In genomic region chr8:26840745-26841680, GRCm38 (mm10) we compare ENCODE assay signal across 21 mouse cellular contexts.
A peak's percentile ranks its signal among the peaks of the same experiment; 100 is the strongest.
DNase-seq lines count a peak whose midpoint lies in the region; ATAC-seq lines count a peak whose summit lies in the region.
"Had no signal": no experiment of that assay in that cellular context is flagged by ENCODE, and none has a peak within 500 bp of the region (broad histone marks: within the 10 kb centered on the region; RNA-seq: fewer than 3 reads in every experiment).

No protein-coding gene starts in this region.

- no peak for DNase-seq in forebrain, embryonic 11.5 days (ENCODE audit: low spot score)
- no peak for DNase-seq in midbrain, embryonic 10.5 days (ENCODE audit: low spot score)
- DNase-seq in left cerebral cortex, postnatal 36 days (ENCODE audit: low spot score in 2 of 2): no peak
- DNase-seq: adrenal gland, postnatal 10 days; B cell, adult 2 months; liver, embryonic 13.5 days; right cerebral cortex, postnatal 25 days; thymus, adult 2 months had no signal

- WGBS in forebrain, embryonic 16.5 days: 66% methylated on average over 12 of the region's 12 CpGs
- 66% methylated on average over 12 of the region's 12 CpGs for WGBS in forebrain, embryonic 11.5 days
- WGBS in midbrain, embryonic 10.5 days: 67% methylated on average over 12 of the region's 12 CpGs
- WGBS in midbrain, embryonic 15.5 days: 68% methylated on average over 12 of the region's 12 CpGs
- WGBS in intestine, embryonic 16.5 days: 55% methylated on average over 12 of the region's 12 CpGs
- WGBS in stomach, embryonic 16.5 days: 61% methylated on average over 12 of the region's 12 CpGs
- 76% methylated on average over 12 of the region's 12 CpGs for WGBS in neural tube, embryonic 15.5 days

- no peaks in the 10 kb centered on the region for H3K9me3 ChIP-seq in forebrain, embryonic 16.5 days (ENCODE audit: control insufficient read depth, low read length)
- no peaks in the 10 kb centered on the region for H3K9me3 ChIP-seq in forebrain, embryonic 11.5 days (ENCODE audit: control insufficient read depth, low read length)
- H3K9me3 ChIP-seq in midbrain, embryonic 10.5 days (replicated peaks): no peaks in the 10 kb centered on the region
- no peaks in the 10 kb centered on the region for H3K9me3 ChIP-seq in midbrain, embryonic 15.5 days
- H3K9me3 ChIP-seq in intestine, embryonic 16.5 days (ENCODE audit: control insufficient read depth, low read length): no peaks in the 10 kb centered on the region
- H3K9me3 ChIP-seq in stomach, embryonic 16.5 days (replicated peaks; ENCODE audit: control insufficient read depth, low read length): no peaks in the 10 kb centered on the region
- H3K9me3 ChIP-seq in neural tube, embryonic 15.5 days (replicated peaks): no peaks in the 10 kb centered on the region
- H3K9me3 ChIP-seq: embryonic facial prominence, embryonic 15.5 days; forebrain, embryonic 13.5 days; heart, embryonic 13.5 days; limb, embryonic 12.5 days; liver, embryonic 13.5 days; neural tube, embryonic 13.5 days had no signal

- no peaks in the 10 kb centered on the region for H3K4me1 ChIP-seq in forebrain, embryonic 16.5 days (replicated peaks; ENCODE audit: control insufficient read depth, insufficient read depth, low read length)
- H3K4me1 ChIP-seq in forebrain, embryonic 11.5 days (replicated peaks; ENCODE audit: control insufficient read depth, insufficient read depth, low read length): peaks cover 4% of the 10 kb centered on the region; the same call in 1 of the 2 replicates
- peaks cover 40% of the 10 kb centered on the region for H3K4me1 ChIP-seq in midbrain, embryonic 10.5 days
- no peaks in the 10 kb centered on the region for H3K4me1 ChIP-seq in midbrain, embryonic 15.5 days
- H3K4me1 ChIP-seq in intestine, embryonic 16.5 days (ENCODE audit: control insufficient read depth, insufficient read depth, low read length): peaks cover 18% of the 10 kb centered on the region; the same call in 1 of the 2 replicates
- H3K4me1 ChIP-seq in stomach, embryonic 16.5 days (ENCODE audit: control insufficient read depth, insufficient read depth, low read length): peaks cover 17% of the 10 kb centered on the region; the same call in 1 of the 2 replicates
- no peaks in the 10 kb centered on the region for H3K4me1 ChIP-seq in neural tube, embryonic 15.5 days
- H3K4me1 ChIP-seq: neural tube, embryonic 13.5 days had no signal

- ATAC-seq in forebrain, embryonic 16.5 days: peak; percentile 31
- no peak for ATAC-seq in forebrain, embryonic 11.5 days (replicated peaks; ENCODE audit: low FRiP score)
- no peak for ATAC-seq in midbrain, embryonic 15.5 days (replicated peaks)
- peak; percentile 91 for ATAC-seq in intestine, embryonic 16.5 days
- peak; percentile 86 for ATAC-seq in stomach, embryonic 16.5 days (ENCODE audit: insufficient read depth, low FRiP score)
- ATAC-seq in neural tube, embryonic 15.5 days (ENCODE audit: low FRiP score): no peak
- ATAC-seq: forebrain, embryonic 13.5 days; inflammation-experienced regulatory T-cells, adult 6 months had no signal

- no peak overlapping the region for H3K9ac ChIP-seq in forebrain, embryonic 16.5 days (replicated peaks; ENCODE audit: low read depth, low read length)
- H3K9ac ChIP-seq in forebrain, embryonic 11.5 days (ENCODE audit: low read length): no peak overlapping the region
- no peak overlapping the region for H3K9ac ChIP-seq in midbrain, embryonic 15.5 days
- no peak overlapping the region for H3K9ac ChIP-seq in intestine, embryonic 16.5 days (ENCODE audit: low read depth, low read length)
- H3K9ac ChIP-seq in stomach, embryonic 16.5 days (ENCODE audit: low read length): no peak overlapping the region
- no peak overlapping the region for H3K9ac ChIP-seq in neural tube, embryonic 15.5 days (replicated peaks)
- H3K9ac ChIP-seq: embryonic facial prominence, embryonic 15.5 days; forebrain, embryonic 13.5 days; heart, embryonic 13.5 days; limb, embryonic 12.5 days; liver, embryonic 13.5 days; neural tube, embryonic 13.5 days had no signal

- no peaks in the 10 kb centered on the region for H3K27me3 ChIP-seq in forebrain, embryonic 16.5 days (replicated peaks; ENCODE audit: control insufficient read depth, insufficient read depth, low read length)
- H3K27me3 ChIP-seq in forebrain, embryonic 11.5 days (ENCODE audit: control insufficient read depth, insufficient read depth, low read length): no peaks in the 10 kb centered on the region
- H3K27me3 ChIP-seq in midbrain, embryonic 10.5 days (ENCODE audit: low read depth, poor library complexity, severe bottlenecking): no peaks in the 10 kb centered on the region
- H3K27me3 ChIP-seq in midbrain, embryonic 15.5 days (replicated peaks): no peaks in the 10 kb centered on the region
- no peaks in the 10 kb centered on the region for H3K27me3 ChIP-seq in intestine, embryonic 16.5 days (replicated peaks; ENCODE audit: control insufficient read depth, insufficient read depth, low read length)
- H3K27me3 ChIP-seq in stomach, embryonic 16.5 days (ENCODE audit: control insufficient read depth, insufficient read depth, low read length): no peaks in the 10 kb centered on the region
- H3K27me3 ChIP-seq in neural tube, embryonic 15.5 days (replicated peaks): 0 out of 2 replicates have a peak, but pooled peaks cover 8% of the 10 kb centered on the region
- H3K27me3 ChIP-seq: embryonic facial prominence, embryonic 15.5 days; liver, embryonic 13.5 days had no signal

- H3K36me3 ChIP-seq in forebrain, embryonic 16.5 days (ENCODE audit: control insufficient read depth, insufficient read depth): no peaks in the 10 kb centered on the region
- no peaks in the 10 kb centered on the region for H3K36me3 ChIP-seq in forebrain, embryonic 11.5 days (ENCODE audit: control insufficient read depth, insufficient read depth, low read length)
- H3K36me3 ChIP-seq in midbrain, embryonic 10.5 days: no peaks in the 10 kb centered on the region
- no peaks in the 10 kb centered on the region for H3K36me3 ChIP-seq in midbrain, embryonic 15.5 days (replicated peaks)
- H3K36me3 ChIP-seq in intestine, embryonic 16.5 days (ENCODE audit: control insufficient read depth, insufficient read depth, low read length): no peaks in the 10 kb centered on the region
- no peaks in the 10 kb centered on the region for H3K36me3 ChIP-seq in stomach, embryonic 16.5 days (ENCODE audit: control insufficient read depth, insufficient read depth, low read length)
- no peaks in the 10 kb centered on the region for H3K36me3 ChIP-seq in neural tube, embryonic 15.5 days
- H3K36me3 ChIP-seq: embryonic facial prominence, embryonic 15.5 days; heart, embryonic 13.5 days; limb, embryonic 12.5 days; liver, embryonic 13.5 days; neural tube, embryonic 13.5 days had no signal

- no peak overlapping the region for H3K4me2 ChIP-seq in forebrain, embryonic 16.5 days (ENCODE audit: low read length)
- no peak overlapping the region for H3K4me2 ChIP-seq in forebrain, embryonic 11.5 days (ENCODE audit: low read depth, low read length, severe bottlenecking)
- H3K4me2 ChIP-seq in midbrain, embryonic 15.5 days: no peak overlapping the region
- H3K4me2 ChIP-seq in intestine, embryonic 16.5 days (ENCODE audit: low read depth, low read length): no peak overlapping the region
- H3K4me2 ChIP-seq in stomach, embryonic 16.5 days (ENCODE audit: low read depth, low read length): no peak overlapping the region
- H3K4me2 ChIP-seq in neural tube, embryonic 15.5 days: no peak overlapping the region
- H3K4me2 ChIP-seq: embryonic facial prominence, embryonic 15.5 days; forebrain, embryonic 13.5 days; heart, embryonic 13.5 days; limb, embryonic 12.5 days; liver, embryonic 13.5 days; neural tube, embryonic 13.5 days had no signal

- no peak overlapping the region for H3K27ac ChIP-seq in forebrain, embryonic 16.5 days (ENCODE audit: low read length)
- no peak overlapping the region for H3K27ac ChIP-seq in forebrain, embryonic 11.5 days (ENCODE audit: low read depth, low read length)
- peak overlapping the region; percentile 59; the same call in 1 of the 2 replicates for H3K27ac ChIP-seq in midbrain, embryonic 10.5 days (replicated peaks)
- no peak overlapping the region for H3K27ac ChIP-seq in midbrain, embryonic 15.5 days
- H3K27ac ChIP-seq in intestine, embryonic 16.5 days (ENCODE audit: low read length): peak overlapping the region; percentile 67
- H3K27ac ChIP-seq in stomach, embryonic 16.5 days (ENCODE audit: low read length): peak overlapping the region; percentile 85
- no peak overlapping the region for H3K27ac ChIP-seq in neural tube, embryonic 15.5 days (replicated peaks)
- H3K27ac ChIP-seq: embryonic facial prominence, embryonic 15.5 days; forebrain, embryonic 13.5 days; heart, embryonic 13.5 days; kidney, postnatal 0 days; layer of hippocampus, adult 2 months; liver, embryonic 13.5 days; neural tube, embryonic 13.5 days had no signal

- no peak overlapping the region for H3K4me3 ChIP-seq in forebrain, embryonic 16.5 days (replicated peaks; ENCODE audit: low read length)
- no peak overlapping the region for H3K4me3 ChIP-seq in forebrain, embryonic 11.5 days (ENCODE audit: low read depth, low read length)
- no peak overlapping the region for H3K4me3 ChIP-seq in midbrain, embryonic 10.5 days
- H3K4me3 ChIP-seq in midbrain, embryonic 15.5 days: no peak overlapping the region
- no peak overlapping the region for H3K4me3 ChIP-seq in intestine, embryonic 16.5 days (ENCODE audit: low read length)
- no peak overlapping the region for H3K4me3 ChIP-seq in stomach, embryonic 16.5 days (replicated peaks; ENCODE audit: low read length)
- H3K4me3 ChIP-seq in neural tube, embryonic 15.5 days (replicated peaks): no peak overlapping the region
- H3K4me3 ChIP-seq: embryonic facial prominence, embryonic 15.5 days; forebrain, embryonic 13.5 days; heart, embryonic 13.5 days; layer of hippocampus, adult 2 months; limb, embryonic 12.5 days; liver, embryonic 13.5 days; neural tube, embryonic 13.5 days had no signal

- intact Hi-C loops in left cerebral cortex, postnatal 36 days (cut with DNase I): no loop called here

Comparison
In these comparisons a context has a peak if more than half of its experiments do, and no peak if none do; other contexts are left out.
1. ATAC-seq: peak in forebrain, embryonic 16.5 days (single experiment), intestine, embryonic 16.5 days (single experiment) and stomach, embryonic 16.5 days (single experiment); none in forebrain, embryonic 11.5 days (single experiment), midbrain, embryonic 15.5 days (single experiment) and neural tube, embryonic 15.5 days (single experiment).
2. H3K27ac ChIP-seq: peak in midbrain, embryonic 10.5 days (single experiment), intestine, embryonic 16.5 days (single experiment) and stomach, embryonic 16.5 days (single experiment); none in forebrain, embryonic 16.5 days (single experiment), forebrain, embryonic 11.5 days (single experiment), midbrain, embryonic 15.5 days (single experiment) and neural tube, embryonic 15.5 days (single experiment).